Mouse (Mus musculus): ENCODE results near the gene Slc25a35.

GRCm38 (mm10) chr11:68965845-68966244 is 2.1 kb upstream of the Slc25a35 start:
- TF ChIP-seq USF1 (IDR thresholded peaks at IDR 0.05; ENCODE audit: low read depth, low read length) (no peak), EP300 (IDR thresholded peaks at IDR 0.05; ENCODE audit: low read depth in 1 of 2, low read length in 2 of 2) (no peak), POLR2A (IDR thresholded peaks at IDR 0.05; ENCODE audit: control insufficient read depth in 1 of 2, insufficient read depth in 1 of 2, low read depth in 1 of 2, low read length in 2 of 2, poor library complexity in 1 of 2) (no peak), CHD2 (IDR thresholded peaks at IDR 0.05; ENCODE audit: low read length) (no peak), ZMIZ1 (IDR thresholded peaks at IDR 0.05; ENCODE audit: low read depth, low read length) (no peak), POLR2AphosphoS2 (IDR thresholded peaks at IDR 0.05; ENCODE audit: low read length) (no peak), TCF12 (IDR thresholded peaks at IDR 0.05; ENCODE audit: low read depth, low read length) (no peak), BHLHE40 (IDR thresholded peaks at IDR 0.05; ENCODE audit: borderline replicate concordance, low read depth, low read length) (0 out of 2 replicates have a peak, but pooled peaks have one; percentile 44), MXI1 (IDR thresholded peaks at IDR 0.05; ENCODE audit: low read depth, low read length) (no peak)
